Mouse (Mus musculus): Measurements from ENCODE around the gene Dnah10.

Gene Dnah10

GRCm38 (mm10) chr5:124868981-124869380, 144.1 kb downstream of the Dnah10 start:
- peak; percentile 40 for DNase-seq (ENCODE audit: extremely low spot score)

- DNase-seq (ENCODE audit: extremely low spot score) = no peak
Measured at GRCm38 (mm10) chr5:124872033-124872432, 147.1 kb downstream of the Dnah10 start.

GRCm38 (mm10) chr5:124873096-124873495, 148.2 kb downstream of the Dnah10 start:
- no peak for DNase-seq (ENCODE audit: extremely low spot score)

DNA sequence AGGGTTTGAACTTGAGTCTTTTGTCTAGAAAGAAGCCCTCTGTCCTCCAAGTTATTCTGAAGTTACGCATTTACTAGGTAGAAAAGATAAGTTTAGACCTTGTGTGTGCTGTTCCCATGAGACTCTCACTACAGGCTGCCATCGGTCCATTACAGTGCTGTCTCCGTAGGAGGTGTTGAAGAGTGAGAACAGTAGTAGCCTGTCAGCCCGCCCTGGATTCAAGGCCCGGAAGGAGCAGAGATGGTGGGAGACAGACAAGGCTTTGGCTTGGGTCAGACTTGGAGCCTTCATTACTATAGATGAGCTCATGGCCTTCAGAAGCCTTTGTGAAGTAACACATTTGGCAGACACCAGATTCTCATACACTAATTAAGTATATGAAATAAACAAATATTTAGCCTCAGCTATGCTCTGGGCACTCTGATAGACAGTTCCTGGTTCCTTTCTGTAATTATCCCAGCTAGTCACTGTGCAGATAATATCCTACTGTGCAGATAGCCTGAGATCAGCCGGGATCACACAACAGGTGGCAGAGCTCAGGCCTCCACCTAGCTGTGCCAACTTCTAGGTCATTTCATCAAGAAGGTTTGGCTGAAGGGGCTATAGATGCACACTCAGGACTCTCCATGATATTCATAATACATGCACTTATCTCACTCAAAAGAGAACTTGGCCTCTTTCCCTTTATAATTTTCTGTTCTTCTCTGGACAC, 149.2 kb downstream of the Dnah10 start:
- DNase-seq (ENCODE audit: extremely low spot score) = no peak

DNA sequence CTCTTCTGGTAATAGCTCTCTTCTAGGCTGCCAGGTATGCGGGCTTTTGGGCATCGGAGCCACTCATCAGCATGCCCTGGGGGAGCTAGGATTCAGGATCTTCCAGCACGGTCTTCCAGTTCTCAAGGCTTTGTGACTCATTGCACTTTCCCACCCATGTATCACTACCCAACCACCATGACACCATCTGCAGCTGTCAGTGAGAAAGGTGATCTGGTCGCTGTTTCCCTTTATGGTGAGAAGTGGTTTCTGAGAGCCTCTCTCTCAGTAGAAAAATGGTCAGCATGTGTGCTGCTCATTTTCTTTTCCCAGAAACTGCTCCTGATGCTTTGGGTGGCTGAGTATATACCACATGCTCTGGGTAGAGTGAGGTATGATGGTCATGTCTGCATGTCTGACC, 154.4 kb downstream of the Dnah10 start:
- no peak for DNase-seq (ENCODE audit: extremely low spot score)

- DNase-seq (ENCODE audit: extremely low spot score) = no peak
Measured at GRCm38 (mm10) chr5:124879801-124880200, 154.9 kb downstream of the Dnah10 start.

DNA sequence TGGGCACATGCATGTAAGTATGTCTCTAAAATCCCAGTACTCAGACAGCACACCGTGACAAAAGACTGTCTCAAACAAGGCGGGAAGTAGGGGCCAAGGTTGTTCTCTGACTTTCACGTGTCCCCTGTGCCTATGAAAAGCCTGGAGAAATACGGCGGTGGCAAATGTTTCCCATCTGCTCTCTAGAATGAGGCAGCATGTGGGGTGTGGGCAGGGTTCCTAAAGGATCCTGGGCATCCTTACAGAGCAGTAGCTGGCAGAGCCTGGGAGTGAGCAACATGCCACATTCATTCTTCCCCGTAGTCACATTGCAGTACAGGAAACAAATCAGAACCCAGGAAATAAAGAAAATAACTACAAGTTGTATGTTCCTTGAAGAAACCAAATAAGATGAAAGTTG, 159.0 kb downstream of the Dnah10 start:
- DNase-seq (ENCODE audit: extremely low spot score) = no peak
